Mouse (Mus musculus): Measurements from ENCODE around the gene E330014E10Rik.

GRCm38 (mm10) chr5:95836580-95836979 is 60.8 kb downstream of the E330014E10Rik start:
- TF ChIP-seq CTCF (IDR thresholded peaks at IDR 0.05; ENCODE audit: low read depth, low read length) (no peak), POLR2A (IDR thresholded peaks at IDR 0.05; ENCODE audit: extremely low read depth, insufficient read depth, low read length) (no peak)

Data from liver, adult 2 months (tissue).